Mouse (Mus musculus): ENCODE data around the gene Evi2a. TPM values are rescaled to one million over a fixed set of nuclear protein-coding genes. Genes with fewer than 3 reads are reported as not detected.

Evi2a gene
- polyA plus RNA-seq, 1 experiment from 2014 or later: 2.2 TPM

- no peak for TF ChIP-seq CTCF (IDR thresholded peaks at IDR 0.05; ENCODE audit: low read depth)
- no peak for ATAC-seq
- H3K9ac ChIP-seq (ENCODE audit: low read depth, low read length): no peak overlapping the region
- H3K27ac ChIP-seq (ENCODE audit: low read depth, low read length): no peak overlapping the region; the same call in 1 of the 2 replicates
- 73% methylated on average over 8 of the region's 8 CpGs for WGBS
- no peaks in the 10 kb centered on the region for H3K9me3 ChIP-seq (ENCODE audit: control insufficient read depth)
- H3K4me2 ChIP-seq (replicated peaks; ENCODE audit: low read depth): no peak overlapping the region
- no peaks in the 10 kb centered on the region for H3K27me3 ChIP-seq (replicated peaks; ENCODE audit: control insufficient read depth, insufficient read depth, low read length)
- no peak overlapping the region for H3K4me3 ChIP-seq (ENCODE audit: low read depth, low read length)
- 0 out of 2 replicates have a peak, but pooled peaks cover 18% of the 10 kb centered on the region for H3K36me3 ChIP-seq (ENCODE audit: control insufficient read depth, insufficient read depth)
- H3K4me1 ChIP-seq (replicated peaks; ENCODE audit: control insufficient read depth, insufficient read depth, low read length): no peaks in the 10 kb centered on the region
These were observed 3.7 kb upstream of the Evi2a start for GRCm38 (mm10) chr11:79533950-79534690.

- Histone ChIP-seq H3K4me1 (replicated peaks; ENCODE audit: control insufficient read depth, insufficient read depth, low read length) (no peaks in the 10 kb centered on the region), H3K27me3 (replicated peaks; ENCODE audit: control insufficient read depth, insufficient read depth, low read length) (no peaks in the 10 kb centered on the region), H3K27ac (ENCODE audit: low read depth, low read length) (no peak overlapping the region), H3K9me3 (ENCODE audit: control insufficient read depth) (no peaks in the 10 kb centered on the region), H3K4me3 (ENCODE audit: low read depth, low read length) (no peak overlapping the region), H3K9ac (ENCODE audit: low read depth, low read length) (no peak overlapping the region), H3K4me2 (replicated peaks; ENCODE audit: low read depth) (no peak overlapping the region), H3K36me3 (ENCODE audit: control insufficient read depth, insufficient read depth) (0 out of 2 replicates have a peak, but pooled peaks cover 18% of the 10 kb centered on the region)
- WGBS: 87% methylated on average over 6 of the region's 6 CpGs
- no peak for TF ChIP-seq CTCF (IDR thresholded peaks at IDR 0.05; ENCODE audit: low read depth)
- ATAC-seq: no peak
These were observed 2.9 kb upstream of the Evi2a start for GRCm38 (mm10) chr11:79533311-79533710.

GRCm38 (mm10) chr11:79531485-79531884 is 1.1 kb upstream of the Evi2a start:
- Histone ChIP-seq H3K4me3 (ENCODE audit: low read depth, low read length) (no peak overlapping the region), H3K9me3 (ENCODE audit: control insufficient read depth) (no peaks in the 10 kb centered on the region), H3K36me3 (ENCODE audit: control insufficient read depth, insufficient read depth) (0 out of 2 replicates have a peak, but pooled peaks cover 8% of the 10 kb centered on the region), H3K27me3 (replicated peaks; ENCODE audit: control insufficient read depth, insufficient read depth, low read length) (no peaks in the 10 kb centered on the region), H3K4me2 (replicated peaks; ENCODE audit: low read depth) (no peak overlapping the region), H3K27ac (ENCODE audit: low read depth, low read length) (no peak overlapping the region), H3K4me1 (replicated peaks; ENCODE audit: control insufficient read depth, insufficient read depth, low read length) (no peaks in the 10 kb centered on the region), H3K9ac (ENCODE audit: low read depth, low read length) (no peak overlapping the region)
- no peak for ATAC-seq
- TF ChIP-seq CTCF (IDR thresholded peaks at IDR 0.05; ENCODE audit: low read depth): no peak
- 93% methylated on average over 4 of the region's 4 CpGs for WGBS

- no peak for TF ChIP-seq CTCF (IDR thresholded peaks at IDR 0.05; ENCODE audit: low read depth)
These were observed 365 bp upstream of the Evi2a start for GRCm38 (mm10) chr11:79530774-79531173.

GRCm38 (mm10) chr11:79529736-79530135 is 673 bp downstream of the Evi2a start:
- Histone ChIP-seq H3K27ac (ENCODE audit: low read depth, low read length) (no peak overlapping the region), H3K9ac (ENCODE audit: low read depth, low read length) (no peak overlapping the region), H3K4me3 (ENCODE audit: low read depth, low read length) (no peak overlapping the region), H3K4me1 (replicated peaks; ENCODE audit: control insufficient read depth, insufficient read depth, low read length) (no peaks in the 10 kb centered on the region), H3K9me3 (ENCODE audit: control insufficient read depth) (no peaks in the 10 kb centered on the region), H3K27me3 (replicated peaks; ENCODE audit: control insufficient read depth, insufficient read depth, low read length) (no peaks in the 10 kb centered on the region), H3K36me3 (ENCODE audit: control insufficient read depth, insufficient read depth) (no peaks in the 10 kb centered on the region), H3K4me2 (replicated peaks; ENCODE audit: low read depth) (no peak overlapping the region)
- WGBS: 79% methylated on average over 2 of the region's 2 CpGs
- TF ChIP-seq CTCF (IDR thresholded peaks at IDR 0.05; ENCODE audit: low read depth): no peak
- ATAC-seq: no peak

More at GRCm38 (mm10) chr11:79530774-79531173, 365 bp upstream of the Evi2a start:
- Histone ChIP-seq H3K36me3 (ENCODE audit: control insufficient read depth, insufficient read depth) (0 out of 2 replicates have a peak, but pooled peaks cover 5% of the 10 kb centered on the region), H3K9me3 (ENCODE audit: control insufficient read depth) (no peaks in the 10 kb centered on the region), H3K4me2 (replicated peaks; ENCODE audit: low read depth) (no peak overlapping the region), H3K27me3 (replicated peaks; ENCODE audit: control insufficient read depth, insufficient read depth, low read length) (no peaks in the 10 kb centered on the region), H3K4me3 (ENCODE audit: low read depth, low read length) (no peak overlapping the region), H3K27ac (ENCODE audit: low read depth, low read length) (no peak overlapping the region), H3K9ac (ENCODE audit: low read depth, low read length) (no peak overlapping the region), H3K4me1 (replicated peaks; ENCODE audit: control insufficient read depth, insufficient read depth, low read length) (no peaks in the 10 kb centered on the region)
- WGBS: 87% methylated on average over 11 of the region's 11 CpGs
- ATAC-seq: no peak

- WGBS: 91% methylated on average over 6 of the region's 6 CpGs
These were observed 1.2 kb downstream of the Evi2a start for GRCm38 (mm10) chr11:79529226-79529625.

More at GRCm38 (mm10) chr11:79529226-79529625, 1.2 kb downstream of the Evi2a start:
- H3K4me1 ChIP-seq (replicated peaks; ENCODE audit: control insufficient read depth, insufficient read depth, low read length): no peaks in the 10 kb centered on the region
- H3K27me3 ChIP-seq (replicated peaks; ENCODE audit: control insufficient read depth, insufficient read depth, low read length): no peaks in the 10 kb centered on the region
- no peak for ATAC-seq
- H3K9me3 ChIP-seq (ENCODE audit: control insufficient read depth): no peaks in the 10 kb centered on the region
- TF ChIP-seq CTCF (IDR thresholded peaks at IDR 0.05; ENCODE audit: low read depth): no peak
- H3K36me3 ChIP-seq (ENCODE audit: control insufficient read depth, insufficient read depth): no peaks in the 10 kb centered on the region; the same call in 1 of the 2 replicates
- no peak overlapping the region for H3K4me2 ChIP-seq (replicated peaks; ENCODE audit: low read depth)
- H3K4me3 ChIP-seq (ENCODE audit: low read depth, low read length): no peak overlapping the region
- no peak overlapping the region for H3K9ac ChIP-seq (ENCODE audit: low read depth, low read length)
- no peak overlapping the region for H3K27ac ChIP-seq (ENCODE audit: low read depth, low read length)
